Mouse (Mus musculus) thymus, adult 2 months (tissue): Measurements from ENCODE around the gene Tpst2.

ENCODE experiments used
- CTCF ChIP-seq: fragments of 200-500 bp; IDR thresholded peaks from 2 replicates; pipeline ENCODE4 v1.5.1; 2012; ENCODE audit warnings: mild to moderate bottlenecking, control low read depth, low read length, moderate library complexity, borderline replicate concordance; ENCODE audit not compliant: control insufficient read depth, poor library complexity, insufficient read depth; ENCODE audit errors: extremely low read depth
- POLR2A ChIP-seq: fragments of 200-500 bp; IDR thresholded peaks from 2 replicates; pipeline ENCODE4 v1.6.1; 2012; ENCODE audit warnings: mild to moderate bottlenecking, low read length, control low read depth, moderate library complexity; ENCODE audit not compliant: control insufficient read depth, poor library complexity, insufficient read depth; ENCODE audit errors: extremely low read depth

GRCm38 (mm10) chr5:112339215-112339614, 62.7 kb downstream of the Tpst2 start:
- TF ChIP-seq CTCF (no peak), POLR2A (no peak)
